Mouse (Mus musculus) layer of hippocampus, adult 18-20 months (tissue): ENCODE data around the gene Naa16. TPM values are rescaled to one million over a fixed set of nuclear protein-coding genes. Genes with fewer than 3 reads are reported as not detected.

Source experiments
- DNase-seq, 2 experiments: peaks; one replicate each; pipeline ENCODE4 v3.0.0; 2022; ENCODE audit warnings: low spot score in 2 of 2
- total RNA-seq, 2 experiments: library from RNA; stranded (reverse); gene quantifications; 2 replicates each; pipeline ENCODE4 v1.2.3; 2021

Naa16 gene
- total RNA-seq, 2 experiments from 2014 or later = 12.4 to 13.8 TPM

GRCm38 (mm10) chr14:79299230-79299629 is 91.3 kb downstream of the Naa16 start:
- DNase-seq = no peak

GRCm38 (mm10) chr14:79298314-79298992 is 92.1 kb downstream of the Naa16 start:
- no peak for DNase-seq

GRCm38 (mm10) chr14:79296836-79297235 is 93.7 kb downstream of the Naa16 start:
- DNase-seq = no peak

- DNase-seq = no peak
These were observed 94.4 kb downstream of the Naa16 start for GRCm38 (mm10) chr14:79296201-79296600.

GRCm38 (mm10) chr14:79295579-79295978 is 95.0 kb downstream of the Naa16 start:
- DNase-seq = no peak

- no peak for DNase-seq
These were observed 95.6 kb downstream of the Naa16 start for GRCm38 (mm10) chr14:79294950-79295349.

- DNase-seq = no peak
These were observed 96.3 kb downstream of the Naa16 start for GRCm38 (mm10) chr14:79294051-79294814.

GRCm38 (mm10) chr14:79293119-79293780 is 97.3 kb downstream of the Naa16 start:
- no peak for DNase-seq

GRCm38 (mm10) chr14:79291629-79292028 is 98.9 kb downstream of the Naa16 start:
- no peak for DNase-seq

GRCm38 (mm10) chr14:79290683-79291425 is 99.7 kb downstream of the Naa16 start:
- no peak for DNase-seq

GRCm38 (mm10) chr14:79289909-79290308 is 100.7 kb downstream of the Naa16 start:
- DNase-seq = no peak

- DNase-seq = no peak
These were observed 102.3 kb downstream of the Naa16 start for GRCm38 (mm10) chr14:79288280-79288679.

- no peak for DNase-seq
These were observed 103.2 kb downstream of the Naa16 start for GRCm38 (mm10) chr14:79287251-79287863.

- no peak for DNase-seq
These were observed 105.0 kb downstream of the Naa16 start for GRCm38 (mm10) chr14:79285549-79285948.

- DNase-seq = no peak
These were observed 106.0 kb downstream of the Naa16 start for GRCm38 (mm10) chr14:79284616-79285015.

GRCm38 (mm10) chr14:79283952-79284351 is 106.6 kb downstream of the Naa16 start:
- peak; percentile 17 to 49 for DNase-seq

- DNase-seq = no peak
These were observed 108.6 kb downstream of the Naa16 start for GRCm38 (mm10) chr14:79281894-79282553.

GRCm38 (mm10) chr14:79280456-79280855 is 110.1 kb downstream of the Naa16 start:
- no peak for DNase-seq

- DNase-seq = no peak
These were observed 111.1 kb downstream of the Naa16 start for GRCm38 (mm10) chr14:79279494-79279893.

- no peak for DNase-seq
These were observed 111.7 kb downstream of the Naa16 start for GRCm38 (mm10) chr14:79278927-79279326.
